8 mouse cellular contexts compared by ENCODE assay signal in the genomic region with DNA sequence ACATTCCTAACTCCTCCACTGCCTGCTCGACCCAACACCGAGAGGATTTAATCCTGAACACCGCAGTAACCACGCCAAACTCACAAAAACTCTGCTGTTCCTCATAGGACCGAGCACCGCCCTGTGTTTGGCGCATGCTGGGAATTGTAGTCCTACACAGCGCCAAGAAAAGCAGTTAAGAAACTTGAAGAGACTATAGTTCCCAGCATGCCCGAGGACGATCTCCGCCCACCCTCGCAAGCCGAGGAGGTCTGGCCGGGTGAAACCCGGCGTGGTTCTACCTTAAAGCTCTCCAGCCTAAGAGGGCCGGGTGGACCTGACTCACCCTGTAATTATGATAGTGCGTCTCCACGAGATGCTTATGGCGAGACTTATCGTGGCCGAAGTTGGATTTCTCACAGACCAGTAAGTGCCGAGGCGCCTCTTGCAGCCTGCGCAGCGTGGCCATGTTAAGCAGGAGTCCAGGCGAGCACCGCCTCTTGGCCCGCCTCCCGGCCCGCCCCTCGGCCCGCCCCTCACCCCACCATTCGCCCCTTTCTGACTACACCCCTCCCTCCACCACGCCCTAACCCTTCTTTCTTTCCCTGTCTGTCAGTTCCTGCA. TPM values are rescaled to one million over a fixed set of nuclear protein-coding genes. Genes with fewer than 3 reads are reported as not detected.
DNase-seq lines count a peak whose midpoint lies in the region; ATAC-seq and TF ChIP-seq lines count a peak whose summit lies in the region.

Gene Rpp40, minus strand, starts transcription at position 481 of the 603 bp plus-strand sequence.

- no peak for TF ChIP-seq CTCF in C2C12 (IDR thresholded peaks at IDR 0.05; ENCODE audit: control insufficient read depth, insufficient read depth, insufficient read length)
- TF ChIP-seq CTCF in brain, embryonic 14.5 days (IDR thresholded peaks at IDR 0.05; ENCODE audit: borderline replicate concordance, extremely low read depth, insufficient read depth, insufficient read length) = no peak
- no peak for TF ChIP-seq CTCF in liver, adult 2 months (IDR thresholded peaks at IDR 0.05; ENCODE audit: low read depth, low read length)

- H3ac ChIP-seq in C2C12 (ENCODE audit: control insufficient read depth, insufficient read length, low read depth) = peak within 1 kb of the TSS; percentile 83
- H3ac ChIP-seq in myocyte (ENCODE audit: control insufficient read depth, insufficient read length) = no peak within 1 kb of the TSS

- H3K36me3 ChIP-seq in C2C12 (ENCODE audit: control insufficient read depth, insufficient read depth) (peaks cover 2% of the 10 kb centered on the region), myocyte (ENCODE audit: control insufficient read depth, insufficient read depth) (peaks cover 5% of the 10 kb centered on the region)
- H3K36me3 ChIP-seq in erythroblast, embryonic 14.5 days (ENCODE audit: control insufficient read depth) = no peaks in the 10 kb centered on the region
- H3K36me3 ChIP-seq in heart, embryonic 11.5 days (ENCODE audit: control insufficient read depth, insufficient read depth, low read length) = no peaks in the 10 kb centered on the region
- H3K36me3 ChIP-seq in kidney, embryonic 16.5 days (ENCODE audit: insufficient read depth, low read length) = no peaks in the 10 kb centered on the region
- no peaks in the 10 kb centered on the region for H3K36me3 ChIP-seq in liver, adult 2 months (ENCODE audit: control insufficient read depth, insufficient read depth, low read length)
- H3K36me3 ChIP-seq in splenic B cell, adult 2 months (ENCODE audit: control insufficient read depth, insufficient read depth, low read length, poor library complexity, severe bottlenecking) = no peaks in the 10 kb centered on the region

- H3K4me3 ChIP-seq in C2C12 (ENCODE audit: insufficient read depth, poor library complexity, severe bottlenecking) (peak within 1 kb of the TSS; percentile 50), myocyte (peak within 1 kb of the TSS; percentile 45)
- H3K4me3 ChIP-seq in erythroblast, embryonic 14.5 days (replicated peaks) = peak within 1 kb of the TSS; percentile 75
- H3K4me3 ChIP-seq in heart, embryonic 11.5 days (ENCODE audit: low read depth, low read length) = peak within 1 kb of the TSS; percentile 72
- peak within 1 kb of the TSS; percentile 78 for H3K4me3 ChIP-seq in kidney, embryonic 16.5 days (ENCODE audit: low read length)
- H3K4me3 ChIP-seq in liver, adult 2 months (ENCODE audit: insufficient read depth, low read depth, low read length) = peak within 1 kb of the TSS; percentile 79

- ATAC-seq in heart, embryonic 11.5 days (replicated peaks; ENCODE audit: insufficient number of reproducible peaks, low FRiP score, low TSS enrichment) = peak; percentile 99
- ATAC-seq in kidney, embryonic 16.5 days (ENCODE audit: low FRiP score, low TSS enrichment) = peak; percentile 100

- peak within 1 kb of the TSS; percentile 75 for H3K9ac ChIP-seq in heart, embryonic 11.5 days (ENCODE audit: low read depth, low read length)
- peak within 1 kb of the TSS; percentile 69 for H3K9ac ChIP-seq in kidney, embryonic 16.5 days (replicated peaks; ENCODE audit: low read length)
- H3K9ac ChIP-seq in liver, adult 2 months (ENCODE audit: low read depth, low read length) = peak within 1 kb of the TSS; percentile 67

- H3K79me2 ChIP-seq in C2C12 (ENCODE audit: control insufficient read depth, insufficient read depth) = no peaks in the 10 kb centered on the region
- no peaks in the 10 kb centered on the region for H3K79me2 ChIP-seq in liver, adult 2 months (ENCODE audit: control insufficient read depth, insufficient read depth, low read length)
- H3K79me2 ChIP-seq in myocyte (ENCODE audit: control insufficient read depth, insufficient read depth) = no peaks in the 10 kb centered on the region

- peaks cover 22% of the 10 kb centered on the region for H3K4me1 ChIP-seq in erythroblast, embryonic 14.5 days (ENCODE audit: control insufficient read depth)
- H3K4me1 ChIP-seq in heart, embryonic 11.5 days (ENCODE audit: control insufficient read depth, insufficient read depth, low read length) = no peaks in the 10 kb centered on the region; the same call in 1 of the 2 replicates
- H3K4me1 ChIP-seq in kidney, embryonic 16.5 days (ENCODE audit: insufficient read depth, low read length) = 0 out of 2 replicates have a peak, but pooled peaks cover 2% of the 10 kb centered on the region
- no peaks in the 10 kb centered on the region for H3K4me1 ChIP-seq in liver, adult 2 months (ENCODE audit: control insufficient read depth, insufficient read depth, low read length)

- H3K4me2 ChIP-seq in heart, embryonic 11.5 days = peak within 1 kb of the TSS; percentile 74
- peak within 1 kb of the TSS; percentile 86 for H3K4me2 ChIP-seq in kidney, embryonic 16.5 days (replicated peaks; ENCODE audit: low read depth, low read length)
- peak within 1 kb of the TSS; percentile 66 for H3K4me2 ChIP-seq in myocyte (ENCODE audit: low read depth)

- H3K9me3 ChIP-seq in erythroblast, embryonic 14.5 days (ENCODE audit: control insufficient read depth, low read length) = no peaks in the 10 kb centered on the region
- no peaks in the 10 kb centered on the region for H3K9me3 ChIP-seq in heart, embryonic 11.5 days (replicated peaks; ENCODE audit: control insufficient read depth, low read length)
- no peaks in the 10 kb centered on the region for H3K9me3 ChIP-seq in kidney, embryonic 16.5 days (ENCODE audit: low read length)

- H3K79me3 ChIP-seq in C2C12 (ENCODE audit: low read depth) = no peaks in the 10 kb centered on the region

- H3K27me3 ChIP-seq in C2C12 (ENCODE audit: control insufficient read depth, insufficient read depth, insufficient read length) (no peaks in the 10 kb centered on the region), myocyte (ENCODE audit: control insufficient read depth, insufficient read depth, insufficient read length) (no peaks in the 10 kb centered on the region)
- H3K27me3 ChIP-seq in erythroblast, embryonic 14.5 days (ENCODE audit: control insufficient read depth) = no peaks in the 10 kb centered on the region
- no peaks in the 10 kb centered on the region for H3K27me3 ChIP-seq in heart, embryonic 11.5 days (ENCODE audit: control insufficient read depth, insufficient read depth, low read length)
- no peaks in the 10 kb centered on the region for H3K27me3 ChIP-seq in kidney, embryonic 16.5 days (ENCODE audit: insufficient read depth, low read length)
- no peaks in the 10 kb centered on the region for H3K27me3 ChIP-seq in liver, adult 2 months (ENCODE audit: control insufficient read depth, insufficient read depth, low read length)
- no peaks in the 10 kb centered on the region; the same call in 1 of the 2 replicates for H3K27me3 ChIP-seq in splenic B cell, adult 2 months (ENCODE audit: control insufficient read depth, insufficient read depth, low read length, poor library complexity, severe bottlenecking)

- peak; percentile 98 for DNase-seq in brain, embryonic 14.5 days (ENCODE audit: low read depth)
- DNase-seq in liver, adult 2 months (ENCODE audit: extremely low read depth, low read depth, low spot score) = peak; percentile 93
- DNase-seq in splenic B cell, adult 2 months (ENCODE audit: low read depth, low spot score) = peak; percentile 93

- WGBS in heart, embryonic 11.5 days (ENCODE audit: insufficient replicate concordance) = under 1% methylated on average over 35 of the region's 35 CpGs
- WGBS in kidney, embryonic 16.5 days = under 1% methylated on average over 35 of the region's 35 CpGs
- WGBS in liver, adult 2 months = under 1% methylated on average over 35 of the region's 35 CpGs

- no peak for TF ChIP-seq POLR2A in brain, embryonic 14.5 days (IDR thresholded peaks at IDR 0.05; ENCODE audit: borderline replicate concordance, extremely low read depth, insufficient read depth, insufficient read length, poor library complexity, severe bottlenecking)
- TF ChIP-seq POLR2A in liver, adult 2 months (IDR thresholded peaks at IDR 0.05; ENCODE audit: extremely low read depth, insufficient read depth, low read length) = 0 out of 2 replicates have a peak, but pooled peaks have one; percentile 27
- TF ChIP-seq POLR2A in myocyte (IDR thresholded peaks at IDR 0.05; ENCODE audit: insufficient read length, low read depth) = peak; percentile 45

- H3K27ac ChIP-seq in heart, embryonic 11.5 days (ENCODE audit: low read depth, low read length) = no peak within 1 kb of the TSS
- no peak within 1 kb of the TSS for H3K27ac ChIP-seq in kidney, embryonic 16.5 days (ENCODE audit: low read length)
- H3K27ac ChIP-seq in liver, adult 2 months (replicated peaks; ENCODE audit: insufficient read depth, low read depth, low read length) = peak within 1 kb of the TSS; percentile 57; the same call in 1 of the 2 replicates

TF ChIP-seq in C2C12, 6 proteins besides CTCF, POLR2A, EP300 and RAD21:
- TF ChIP-seq MAX (IDR thresholded peaks at IDR 0.05) (peak; percentile 25), MYOG (IDR thresholded peaks at IDR 0.05; ENCODE audit: control insufficient read depth, extremely low read depth, insufficient read length) (no peak), MYOD1 (IDR thresholded peaks at IDR 0.05; ENCODE audit: control insufficient read depth, insufficient read length, low read depth) (no peak)
TF ChIP-seq in C2C12: peak in this region for 1.

TF ChIP-seq in myocyte, 11 proteins besides CTCF, POLR2A, EP300 and RAD21:
- TF ChIP-seq SRF (IDR thresholded peaks at IDR 0.05; ENCODE audit: control insufficient read depth, insufficient read length, low read depth) (peak; percentile 42), REST (IDR thresholded peaks at IDR 0.05; ENCODE audit: insufficient read depth, insufficient read length) (no peak)
TF ChIP-seq in myocyte: peak in this region for 1.

RNA-seq across cellular contexts. Expression of gene Rpp40, which starts in this region (rescaled TPM):
- polyA plus RNA-seq in C2C12 (2012; fragmentation: generic; extraction: Trizol) (14.9 TPM), myocyte (2012; fragmentation: generic; extraction: Trizol) (13.6 TPM)
- 4.2 and 5.3 TPM in 2 replicates for polyA plus RNA-seq in brain, embryonic 14.5 days (2012; rRNA removed)
- 0.05 and 0.42 TPM in 2 replicates for polyA plus RNA-seq in erythroblast, embryonic 14.5 days (2012)
- polyA plus RNA-seq in heart, embryonic 11.5 days (2014; fragmentation: Nextera tagmentation; extraction: Ambion mirVana) = 13.4 and 14.0 TPM in 2 replicates
- 14.3 and 16.1 TPM in 2 replicates for polyA plus RNA-seq in kidney, embryonic 16.5 days (2015; fragmentation: Nextera tagmentation; extraction: Ambion mirVana)
- total RNA-seq in liver, adult 2 months (2014; rRNA removed) = 10.0 and 10.1 TPM in 2 replicates
- polyA plus RNA-seq in liver, adult 2 months (2012; rRNA removed) = 4.4 and 5.3 TPM in 2 replicates
